Mouse (Mus musculus) right cerebral cortex, adult 18-20 months (tissue): ENCODE data around the gene Abcg1.
A peak's percentile ranks its signal among the peaks of the same experiment; 100 is the strongest.

Experiments used
- DNase-seq: peaks from one replicate; pipeline ENCODE4 v3.0.0; 2022; ENCODE audit warnings: mixed read lengths

Abcg1 gene

GRCm38 (mm10) chr17:31057151-31057890 lies at the start of gene Abcg1:
Gene Abcg1, plus strand, starts transcription at chr17:31057675.
- peak; percentile 85 for DNase-seq

- no peak for DNase-seq
Observed at GRCm38 (mm10) chr17:31008416-31008815, 49.1 kb upstream of the Abcg1 start.

- peak; percentile 33 for DNase-seq
Observed at GRCm38 (mm10) chr17:31011551-31012394, 45.7 kb upstream of the Abcg1 start.

GRCm38 (mm10) chr17:31018267-31018666 lies 39.2 kb upstream of the Abcg1 start:
- peak; percentile 51 for DNase-seq

- DNase-seq = peak; percentile 56
Observed at GRCm38 (mm10) chr17:31019505-31019904, 38.0 kb upstream of the Abcg1 start.

- DNase-seq = no peak
Observed at GRCm38 (mm10) chr17:31020078-31020477, 37.4 kb upstream of the Abcg1 start.

GRCm38 (mm10) chr17:31021276-31021675 lies 36.2 kb upstream of the Abcg1 start:
- peak; percentile 43 for DNase-seq

GRCm38 (mm10) chr17:31024125-31024781 lies 33.2 kb upstream of the Abcg1 start:
- no peak for DNase-seq

GRCm38 (mm10) chr17:31024782-31025125 lies 32.7 kb upstream of the Abcg1 start:
- no peak for DNase-seq

- no peak for DNase-seq
Observed at GRCm38 (mm10) chr17:31026986-31027385, 30.5 kb upstream of the Abcg1 start.

GRCm38 (mm10) chr17:31027723-31028122 lies 29.8 kb upstream of the Abcg1 start:
- no peak for DNase-seq

- DNase-seq = no peak
Observed at GRCm38 (mm10) chr17:31028821-31029370, 28.6 kb upstream of the Abcg1 start.

GRCm38 (mm10) chr17:31029407-31029806 lies 28.1 kb upstream of the Abcg1 start:
- no peak for DNase-seq

GRCm38 (mm10) chr17:31032341-31032740 lies 25.1 kb upstream of the Abcg1 start:
- DNase-seq = no peak

- no peak for DNase-seq
Observed at GRCm38 (mm10) chr17:31033251-31033650, 24.2 kb upstream of the Abcg1 start.

- no peak for DNase-seq
Observed at GRCm38 (mm10) chr17:31034165-31034564, 23.3 kb upstream of the Abcg1 start.

GRCm38 (mm10) chr17:31034674-31035356 lies 22.7 kb upstream of the Abcg1 start:
- DNase-seq = no peak

GRCm38 (mm10) chr17:31036168-31036876 lies 21.2 kb upstream of the Abcg1 start:
- peak; percentile 76 for DNase-seq

GRCm38 (mm10) chr17:31037331-31037730 lies 20.1 kb upstream of the Abcg1 start:
- DNase-seq = no peak

GRCm38 (mm10) chr17:31038381-31038780 lies 19.1 kb upstream of the Abcg1 start:
- no peak for DNase-seq

GRCm38 (mm10) chr17:31039626-31040025 lies 17.8 kb upstream of the Abcg1 start:
- no peak for DNase-seq

GRCm38 (mm10) chr17:31040421-31040820 lies 17.1 kb upstream of the Abcg1 start:
- no peak for DNase-seq
